Mouse (Mus musculus) layer of hippocampus, postnatal 10 days (tissue): Measurements from ENCODE around the gene Zhx3. TPM values are rescaled to one million over a fixed set of nuclear protein-coding genes. Genes with fewer than 3 reads are reported as not detected.

Experiments
- DNase-seq, 2 experiments: peaks; one replicate each; pipeline ENCODE4 v3.0.0; 2021; ENCODE audit warnings: low spot score in 2 of 2
- total RNA-seq, 2 experiments: library from RNA; stranded (reverse); gene quantifications; 2 replicates each; pipeline ENCODE4 v1.2.3; 2021

Gene Zhx3
- total RNA-seq, 2 experiments from 2014 or later, result 95.8 to 99.3 TPM

GRCm38 (mm10) chr2:160731117-160731838 lies 141.5 kb downstream of the Zhx3 start, which contains the start of gene Plcg1:
TSS of gene Plcg1 (plus strand) at chr2:160731300.
- DNase-seq, result peak; percentile 94 to 96

- DNase-seq, result no peak
These were observed 142.0 kb downstream of the Zhx3 start for GRCm38 (mm10) chr2:160730797-160731116.

DNA sequence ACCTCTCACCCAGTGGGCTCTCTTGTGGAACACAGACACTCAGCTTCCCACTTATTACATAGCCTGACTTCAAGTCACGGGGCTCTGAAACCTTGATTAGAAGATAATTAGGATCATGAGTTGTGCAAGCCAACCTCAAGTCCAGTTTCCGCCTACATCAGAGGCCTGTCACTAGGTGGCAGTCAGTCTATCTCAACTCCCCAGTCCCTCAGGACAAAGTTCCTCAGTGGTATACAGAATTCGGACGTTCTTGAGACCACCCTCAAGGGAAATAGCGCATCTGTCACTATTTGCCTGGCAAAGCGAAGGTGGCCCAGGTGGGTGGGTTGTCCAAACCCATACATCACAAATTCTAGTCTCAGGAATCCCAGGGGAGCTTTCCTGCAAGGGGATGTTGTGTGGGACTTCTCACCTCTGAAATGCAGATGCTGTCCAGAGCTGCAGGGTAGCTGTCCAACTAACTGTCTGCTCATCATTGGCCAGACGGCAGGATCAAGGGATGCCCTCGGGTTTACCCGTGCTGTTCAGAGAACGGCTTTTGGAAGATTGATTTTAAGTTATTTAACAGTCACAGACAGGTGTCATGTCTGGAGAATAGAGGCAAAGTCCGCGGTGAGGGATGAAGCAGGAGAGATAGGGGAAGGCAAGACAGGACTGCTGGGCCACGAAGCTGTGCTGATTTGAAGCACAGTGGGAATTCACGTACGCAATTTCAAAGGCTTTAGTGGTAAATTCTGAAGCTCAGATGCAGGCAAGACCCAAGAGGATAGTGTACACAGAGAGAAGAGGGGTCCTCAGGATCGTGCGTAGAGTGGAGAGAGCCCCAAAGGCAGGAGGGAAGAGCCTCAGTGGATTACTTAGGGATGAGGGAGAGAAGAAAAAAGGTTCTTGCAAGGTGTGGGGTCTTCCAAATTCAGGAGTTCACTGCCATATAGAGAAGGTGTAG lies 142.7 kb downstream of the Zhx3 start:
- DNase-seq, result no peak

- no peak for DNase-seq
These were observed 143.4 kb downstream of the Zhx3 start for GRCm38 (mm10) chr2:160729436-160729835.

GRCm38 (mm10) chr2:160728972-160729371 lies 143.8 kb downstream of the Zhx3 start:
- no peak for DNase-seq

DNA sequence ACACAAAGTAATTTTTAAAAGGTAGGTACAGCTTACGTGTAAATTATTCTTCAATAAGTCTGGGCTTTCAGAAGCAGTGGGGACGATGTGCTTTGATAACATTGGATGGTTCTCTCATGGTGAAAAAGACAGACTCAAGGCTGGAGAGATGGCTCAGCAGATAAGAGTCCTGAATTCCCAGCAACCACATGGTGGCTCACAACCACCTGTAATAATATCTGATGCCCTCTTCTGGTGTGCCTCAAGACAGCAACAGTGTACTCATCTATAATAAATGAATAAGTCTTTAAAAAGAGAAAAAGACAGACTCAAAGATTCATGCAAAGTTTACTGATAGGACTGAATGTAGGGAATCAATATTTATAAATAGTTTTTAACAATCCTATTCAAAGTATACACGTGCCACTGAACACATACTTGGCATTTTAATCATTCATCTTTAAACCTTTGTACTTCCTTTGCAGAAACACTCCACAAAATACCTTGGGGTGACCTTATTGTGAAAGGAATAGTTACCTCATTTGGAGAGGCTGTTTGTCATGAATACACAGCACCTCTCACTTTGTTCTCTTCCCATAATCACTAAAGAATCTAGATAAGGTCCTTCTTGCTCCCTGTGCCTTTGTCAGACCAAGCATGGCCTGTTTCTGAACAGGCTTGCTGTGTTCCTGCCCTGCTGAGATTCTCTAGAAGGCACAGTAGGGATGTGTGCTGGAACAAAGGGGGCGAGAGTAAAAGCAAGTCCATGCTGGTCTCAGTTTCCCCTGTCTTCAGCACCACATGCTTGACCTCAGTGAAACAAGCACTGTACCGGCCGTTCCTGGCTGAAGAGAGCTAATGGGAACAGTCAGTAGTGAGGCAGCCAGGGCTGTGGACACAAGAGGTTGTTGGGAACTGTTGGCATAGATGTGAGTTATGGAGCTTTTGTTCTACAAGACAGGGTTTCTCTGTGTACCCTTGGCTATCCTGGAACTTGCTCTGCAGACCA lies 146.6 kb downstream of the Zhx3 start:
- no peak for DNase-seq

- no peak for DNase-seq
These were observed 148.3 kb downstream of the Zhx3 start for GRCm38 (mm10) chr2:160724536-160724935.

DNA sequence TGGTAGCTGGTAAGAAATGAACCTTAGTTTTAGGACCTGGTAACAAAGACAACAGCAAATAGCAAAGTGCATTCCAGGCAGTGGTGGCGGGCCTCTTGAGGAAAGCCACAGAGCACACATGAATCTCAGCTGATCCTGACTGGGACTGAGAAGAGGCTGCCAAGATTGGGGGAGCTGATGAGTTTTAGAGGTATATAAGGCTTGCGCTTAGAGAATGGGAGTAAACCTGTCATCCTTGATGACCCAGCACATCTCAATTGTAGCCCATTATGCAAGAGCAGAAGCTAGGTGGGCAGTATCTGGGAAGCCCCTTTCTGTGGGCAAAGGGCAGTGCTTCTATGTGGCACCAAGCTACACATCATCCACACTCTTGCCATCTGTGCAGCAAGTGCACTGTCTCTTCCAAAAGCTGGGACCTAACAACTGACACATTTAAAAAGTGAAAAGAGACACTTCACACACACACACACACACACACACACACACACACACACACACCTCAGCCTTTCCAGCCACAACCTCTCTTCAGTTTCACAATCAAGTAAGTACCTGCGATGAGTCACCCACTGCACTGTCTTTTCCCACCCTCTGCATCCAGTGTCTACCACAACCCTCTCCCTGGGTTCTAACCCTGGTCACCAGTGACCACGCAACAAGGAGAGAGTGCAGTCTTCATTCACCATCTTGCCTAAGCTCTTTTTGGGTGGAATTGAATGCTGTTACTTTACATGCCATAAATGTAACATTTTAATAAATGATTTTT lies 149.0 kb downstream of the Zhx3 start:
- no peak for DNase-seq

DNA sequence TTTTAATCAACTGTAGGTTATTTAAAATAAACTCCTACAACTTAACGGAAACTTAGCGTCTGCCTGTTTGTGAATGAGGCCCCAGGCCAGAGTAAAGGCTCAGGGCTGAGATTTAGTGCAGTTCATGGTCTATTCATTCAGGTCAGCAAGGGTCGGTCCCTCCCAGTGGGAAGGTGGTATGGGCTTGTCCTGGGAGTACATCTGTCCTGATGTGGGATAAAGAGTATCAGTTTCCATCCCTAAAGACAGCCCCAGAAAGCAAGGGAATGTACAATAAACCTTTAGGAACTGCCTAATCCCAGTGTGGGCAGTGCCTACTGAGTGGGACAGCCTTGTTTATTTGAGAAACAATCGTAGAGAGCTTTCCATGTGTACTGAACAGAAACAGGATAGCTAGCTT lies 150.1 kb downstream of the Zhx3 start:
- no peak for DNase-seq

DNA sequence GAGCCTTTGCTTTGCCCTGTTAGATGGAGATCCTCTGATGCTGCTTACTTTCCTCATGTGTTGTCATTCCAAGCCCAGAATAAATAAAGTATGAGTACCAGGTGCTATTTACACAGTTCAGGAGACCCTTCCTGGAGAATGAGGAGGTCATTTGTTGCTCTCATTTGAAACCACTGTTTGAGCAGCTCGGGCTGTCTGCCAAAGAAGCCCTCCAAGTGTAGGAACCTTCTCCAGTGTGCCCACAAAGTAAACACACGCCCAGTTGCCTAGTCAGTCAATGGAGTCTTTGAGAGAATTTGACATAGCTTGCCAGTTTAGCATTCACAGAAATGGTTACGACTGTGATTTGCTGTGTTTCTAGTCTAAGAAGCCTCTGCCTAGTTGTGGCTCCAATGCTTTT lies 154.0 kb downstream of the Zhx3 start:
- DNase-seq, result peak in 1 of 2 experiments; percentile 21

- DNase-seq, result peak in 1 of 2 experiments; percentile 39
These were observed 155.5 kb downstream of the Zhx3 start for GRCm38 (mm10) chr2:160717269-160717668.

GRCm38 (mm10) chr2:160715463-160716030 lies 157.3 kb downstream of the Zhx3 start:
- no peak for DNase-seq

DNA sequence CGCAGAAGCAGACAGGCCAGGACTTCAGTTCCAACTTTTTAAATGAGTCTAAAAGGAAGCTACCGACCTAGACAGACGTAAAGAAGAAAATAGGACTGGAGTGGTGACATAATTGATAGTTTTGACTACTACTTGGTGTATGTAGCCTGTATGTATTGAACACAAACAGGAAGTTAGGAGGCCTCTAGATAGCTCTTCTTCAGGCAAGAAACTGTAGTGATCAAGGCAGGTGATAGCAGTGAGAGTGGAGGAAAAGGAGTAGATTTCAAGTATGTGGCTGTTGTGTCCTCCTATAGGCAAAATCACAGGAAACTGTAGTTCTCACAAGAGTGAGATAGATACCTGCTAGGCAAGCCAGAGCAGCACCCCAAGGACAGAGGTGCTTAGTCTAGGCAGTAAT lies 165.1 kb downstream of the Zhx3 start:
- no peak for DNase-seq

- DNase-seq, result no peak
These were observed 170.0 kb downstream of the Zhx3 start for GRCm38 (mm10) chr2:160702824-160703223.

DNA sequence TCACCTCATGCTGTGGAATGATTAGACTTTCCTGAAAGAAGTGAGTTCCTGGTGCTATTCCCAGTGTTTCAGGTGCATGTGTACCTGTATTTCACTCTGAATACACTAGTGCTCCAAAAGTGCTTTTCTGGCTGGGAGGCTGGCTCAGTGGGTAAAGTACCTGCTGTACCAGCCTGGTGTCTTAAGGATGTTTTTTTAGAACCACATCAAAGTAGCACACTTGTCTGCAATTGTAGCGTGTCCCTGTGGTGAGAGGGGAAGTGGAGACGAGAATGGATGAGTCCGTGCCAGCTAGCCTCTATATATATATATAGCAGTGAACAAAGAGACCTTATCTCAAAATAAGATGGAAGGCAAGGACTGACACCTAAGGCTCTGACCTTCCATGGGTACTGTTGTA lies 171.2 kb downstream of the Zhx3 start:
- no peak for DNase-seq

- no peak for DNase-seq
These were observed 172.5 kb downstream of the Zhx3 start for GRCm38 (mm10) chr2:160700271-160700670.
